Mouse (Mus musculus): ENCODE results near the gene Vmn2r84.
"Not testable (repeated sequence)": the region's sequence is repeated elsewhere in the genome, so short reads cannot be mapped to it uniquely, and the experiment has no call there.

Vmn2r84 gene

DNA sequence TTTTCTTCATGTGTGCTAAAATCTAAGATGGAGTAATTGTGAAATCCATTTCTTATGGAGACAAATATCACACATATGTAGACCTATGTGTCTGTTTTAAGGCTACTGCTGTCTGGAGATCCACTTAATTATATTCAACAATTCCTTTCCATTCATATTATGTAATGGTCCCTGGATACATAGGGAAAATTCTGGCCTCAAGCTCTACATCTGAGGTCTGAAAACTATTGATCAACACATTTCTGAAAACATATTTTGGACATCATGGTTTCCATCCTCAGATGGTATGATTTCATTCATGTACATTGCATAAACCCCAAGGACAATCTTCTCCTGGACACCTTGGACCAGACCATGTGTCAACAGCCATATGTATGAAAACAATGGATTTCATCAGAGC is at the start of gene Vmn2r84:
TSS of gene Vmn2r84 (minus strand) at position 101 of the 400 bp plus-strand sequence.
- no peak for DNase-seq (ENCODE audit: low read depth, low spot score)

DNA sequence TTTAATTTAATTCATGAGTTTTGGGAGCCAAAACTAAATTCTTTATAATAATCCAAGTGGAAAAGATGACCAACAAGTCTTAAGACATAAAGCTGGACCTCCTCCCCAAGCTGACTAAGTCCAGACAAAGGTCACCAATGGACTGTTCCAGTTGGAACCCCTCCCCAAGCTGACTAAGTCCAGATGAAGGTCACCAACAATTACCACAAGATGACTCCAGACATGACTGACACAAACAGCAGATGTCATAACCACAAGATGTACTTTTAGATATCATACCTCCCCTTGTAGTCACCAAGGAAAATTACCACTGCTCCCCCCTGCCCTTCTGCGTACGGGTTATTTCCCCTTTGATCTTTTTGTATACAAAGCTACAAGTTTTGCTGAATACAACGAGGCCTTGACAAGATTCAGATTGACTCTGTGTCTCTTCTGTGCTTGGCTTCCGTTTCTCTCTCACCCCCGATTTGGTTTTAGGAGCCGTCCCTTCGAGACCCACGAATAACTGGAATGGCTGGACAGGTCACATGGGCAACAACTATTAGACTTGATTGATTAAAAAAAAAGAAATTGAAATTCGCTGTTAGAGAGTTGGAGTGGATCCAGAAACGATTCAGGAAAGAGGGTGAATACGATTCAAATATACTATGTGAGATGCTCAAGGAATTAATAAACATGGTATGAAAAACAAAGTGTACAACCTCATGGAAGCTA is 40.2 kb upstream of the Vmn2r84 start:
- not testable (repeated sequence) for DNase-seq (ENCODE audit: low read depth, low spot score)

DNA sequence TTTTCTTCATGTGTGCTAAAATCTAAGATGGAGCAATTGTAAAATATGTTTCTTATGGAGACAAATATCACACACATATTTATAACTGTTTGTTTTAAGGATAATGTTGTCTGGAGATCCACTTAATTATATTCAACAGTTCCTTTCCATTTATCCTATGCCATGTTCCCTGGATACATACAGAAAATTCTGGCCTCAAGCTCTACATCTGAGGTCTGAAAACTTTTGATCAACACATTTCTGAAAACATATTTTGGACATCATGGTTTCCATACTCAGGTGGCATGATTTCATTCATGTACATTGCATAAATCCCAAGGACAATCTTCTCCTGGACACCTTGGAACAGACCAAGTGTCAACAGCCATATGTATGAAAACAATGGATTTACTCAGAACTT is 35.5 kb upstream of the Vmn2r84 start, which contains the start of gene Vmn2r85:
TSS of gene Vmn2r85 (minus strand) at position 101 of the 400 bp plus-strand sequence.
- DNase-seq (ENCODE audit: low read depth, low spot score): not testable (repeated sequence)

DNA sequence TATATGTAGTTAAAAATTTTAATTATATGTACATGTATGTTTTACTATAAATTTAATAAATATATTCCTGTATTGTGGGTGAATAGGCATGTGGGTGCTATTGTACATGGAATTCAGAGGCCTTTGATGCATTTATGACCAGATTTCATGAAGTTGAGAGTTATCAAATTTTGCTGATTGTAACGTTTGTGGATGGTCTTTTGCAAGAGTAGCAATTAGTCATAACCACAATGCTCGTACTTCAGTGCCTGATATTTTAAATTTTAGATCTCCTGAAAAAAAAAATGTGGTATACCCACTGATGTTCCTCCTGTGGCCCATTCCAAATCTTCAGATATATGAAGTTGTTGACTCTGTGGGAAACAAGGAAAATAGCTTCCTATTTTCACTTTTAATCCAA is 28.2 kb upstream of the Vmn2r84 start:
- DNase-seq (ENCODE audit: low read depth, low spot score): not testable (repeated sequence)

DNA sequence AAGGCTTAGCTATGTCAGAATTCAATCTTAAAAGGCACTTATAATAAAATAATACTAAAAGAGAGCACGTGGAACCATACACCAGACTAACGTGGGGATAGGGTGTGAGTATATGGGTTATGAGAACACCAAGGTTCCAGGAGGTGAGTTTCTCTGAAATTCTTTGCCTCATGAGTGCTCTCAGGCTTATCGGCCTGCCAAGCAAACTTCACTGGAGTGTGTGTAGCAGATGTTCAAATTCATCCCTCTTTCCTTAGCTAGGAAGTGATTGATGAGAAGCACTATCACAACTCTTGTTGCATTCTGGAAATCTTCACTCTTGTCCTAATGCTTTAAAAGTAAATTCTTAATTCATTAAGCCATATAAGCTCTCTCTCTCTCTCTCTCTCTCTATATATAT is 26.3 kb upstream of the Vmn2r84 start:
- DNase-seq (ENCODE audit: low read depth, low spot score): no peak

DNA sequence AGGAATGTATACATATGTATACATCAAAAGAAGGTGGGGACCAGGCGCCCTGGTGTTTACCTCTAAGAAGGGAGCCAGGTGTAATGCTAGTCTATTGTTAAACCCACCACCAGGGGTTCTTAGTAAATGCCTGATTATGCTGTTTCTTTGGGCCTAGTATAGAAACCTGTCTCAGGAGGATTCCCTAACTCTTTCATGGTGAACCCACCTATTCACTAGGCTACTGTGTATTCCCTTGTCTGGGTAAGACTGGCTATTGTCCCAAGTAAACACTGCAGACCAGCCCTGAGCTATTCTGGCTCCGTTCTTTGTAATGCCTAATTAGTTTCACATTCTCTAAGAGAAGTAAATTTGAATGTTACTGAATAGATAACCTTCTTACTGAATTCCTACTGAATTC is 25.8 kb upstream of the Vmn2r84 start:
- not testable (repeated sequence) for DNase-seq (ENCODE audit: low read depth, low spot score)

DNA sequence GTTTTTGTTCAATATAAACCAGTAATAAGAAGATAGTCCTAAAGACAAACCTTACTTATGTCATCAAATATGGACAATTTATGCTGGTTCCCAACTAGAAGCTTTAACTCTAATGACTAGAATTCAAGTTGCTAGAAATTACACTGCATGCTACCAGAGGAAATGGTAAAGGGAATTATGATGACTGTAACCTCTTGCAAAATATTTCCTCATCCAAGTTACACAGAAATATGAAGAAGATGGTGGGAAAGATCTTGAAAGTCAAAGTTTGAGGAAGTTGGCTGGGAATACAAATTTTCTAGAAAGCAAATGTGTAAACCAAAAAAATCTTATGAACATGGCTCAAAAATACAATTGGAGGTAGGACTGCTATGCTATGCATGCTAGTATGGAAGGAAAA is 22.2 kb upstream of the Vmn2r84 start:
- DNase-seq (ENCODE audit: low read depth, low spot score): not testable (repeated sequence)

DNA sequence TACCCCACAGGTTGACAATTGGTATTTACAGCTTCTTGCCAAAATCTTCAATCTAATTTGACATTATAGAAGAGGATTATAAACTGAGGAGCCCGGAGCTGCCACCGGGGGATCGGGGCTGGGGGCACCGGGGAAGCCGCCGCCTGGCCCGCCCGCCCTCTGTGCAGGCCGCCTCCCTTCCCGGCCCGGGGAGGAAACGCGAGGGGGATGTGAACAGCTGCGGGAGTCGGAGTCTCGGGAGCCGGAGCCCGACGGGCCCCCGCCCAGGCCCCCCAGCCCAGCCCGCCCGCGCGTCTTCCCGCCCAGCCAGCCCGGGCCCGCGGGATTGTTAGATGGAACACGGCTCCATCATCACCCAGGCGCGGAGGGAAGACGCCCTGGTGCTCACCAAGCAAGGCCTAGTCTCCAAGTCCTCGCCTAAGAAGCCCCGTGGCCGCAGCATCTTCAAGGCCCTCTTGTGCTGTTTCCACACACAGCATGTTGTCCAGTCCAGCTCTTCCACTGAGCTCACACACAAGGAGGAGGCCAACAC is 18.1 kb upstream of the Vmn2r84 start:
- not testable (repeated sequence) for DNase-seq (ENCODE audit: low read depth, low spot score)

DNA sequence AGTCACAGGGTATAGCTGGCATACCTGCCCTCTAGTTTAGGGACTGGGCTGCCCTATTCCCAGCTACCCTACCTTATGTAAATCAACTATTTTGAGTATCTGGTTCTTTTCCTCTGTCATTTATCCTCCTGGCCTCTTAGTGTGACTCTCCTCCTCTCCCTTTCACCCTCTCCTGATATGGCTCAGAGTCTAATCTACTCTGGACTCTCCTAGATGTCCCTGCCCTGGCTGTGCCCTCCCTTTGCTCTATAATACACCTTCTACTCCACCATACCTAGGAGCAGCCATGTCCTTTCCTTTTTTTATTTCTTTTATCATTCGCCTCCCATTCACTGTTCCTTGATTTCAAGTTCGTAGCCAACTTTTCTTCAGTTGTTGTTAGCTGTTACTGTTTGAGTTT is 19.0 kb downstream of the Vmn2r84 start:
- no peak for DNase-seq (ENCODE audit: low read depth, low spot score)

DNA sequence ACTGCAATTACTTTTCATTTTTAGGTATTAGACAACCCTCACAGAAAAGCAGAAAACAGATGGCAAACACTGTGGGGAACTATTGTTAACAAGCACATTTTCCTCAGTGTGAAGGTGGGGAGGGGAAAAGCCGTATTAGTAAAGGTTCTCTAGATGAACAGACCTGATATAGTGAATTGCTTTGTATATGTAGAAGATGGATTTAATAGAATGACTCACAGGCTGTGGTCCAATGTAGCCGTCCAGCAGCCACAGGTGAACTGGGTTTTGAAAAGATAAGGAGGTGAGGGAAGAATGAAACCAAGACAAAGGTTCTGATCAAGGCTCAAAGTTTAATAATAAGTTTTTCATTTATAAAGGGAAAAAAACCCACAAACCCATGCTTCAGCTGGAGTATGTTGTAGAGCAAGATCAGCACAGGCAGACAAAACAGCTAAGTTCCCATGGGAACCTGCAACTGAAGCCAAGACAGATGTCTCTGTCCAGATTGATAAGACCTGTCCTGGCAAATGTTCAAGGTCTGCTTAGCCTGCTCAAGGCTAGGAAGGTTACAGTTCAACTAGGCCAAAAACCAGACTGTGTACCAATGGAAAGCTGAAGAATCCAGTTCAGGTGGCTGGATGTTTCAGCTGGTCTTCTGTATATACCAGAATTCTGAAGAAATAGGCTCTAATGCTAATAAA is 21.5 kb downstream of the Vmn2r84 start:
- DNase-seq (ENCODE audit: low read depth, low spot score): no peak

DNA sequence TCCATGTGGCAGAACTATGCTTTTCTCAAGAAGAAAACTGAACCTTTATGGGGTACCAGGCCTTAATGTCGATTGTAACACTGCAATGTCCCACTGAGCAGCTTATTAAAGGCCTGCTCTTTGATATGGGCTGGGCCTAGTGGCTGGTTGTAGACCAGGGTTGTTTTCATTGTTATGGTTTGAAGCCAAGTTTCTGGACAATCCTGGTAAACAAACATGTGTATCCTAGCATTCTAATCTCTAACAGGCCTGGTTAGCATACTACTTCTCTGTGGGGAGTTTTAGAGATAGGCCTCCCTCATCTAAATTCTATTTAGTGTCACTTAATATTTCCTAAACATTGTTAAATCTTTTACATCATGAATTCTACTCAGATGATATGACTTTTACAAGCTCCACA is 22.5 kb downstream of the Vmn2r84 start:
- no peak for DNase-seq (ENCODE audit: low read depth, low spot score)

DNA sequence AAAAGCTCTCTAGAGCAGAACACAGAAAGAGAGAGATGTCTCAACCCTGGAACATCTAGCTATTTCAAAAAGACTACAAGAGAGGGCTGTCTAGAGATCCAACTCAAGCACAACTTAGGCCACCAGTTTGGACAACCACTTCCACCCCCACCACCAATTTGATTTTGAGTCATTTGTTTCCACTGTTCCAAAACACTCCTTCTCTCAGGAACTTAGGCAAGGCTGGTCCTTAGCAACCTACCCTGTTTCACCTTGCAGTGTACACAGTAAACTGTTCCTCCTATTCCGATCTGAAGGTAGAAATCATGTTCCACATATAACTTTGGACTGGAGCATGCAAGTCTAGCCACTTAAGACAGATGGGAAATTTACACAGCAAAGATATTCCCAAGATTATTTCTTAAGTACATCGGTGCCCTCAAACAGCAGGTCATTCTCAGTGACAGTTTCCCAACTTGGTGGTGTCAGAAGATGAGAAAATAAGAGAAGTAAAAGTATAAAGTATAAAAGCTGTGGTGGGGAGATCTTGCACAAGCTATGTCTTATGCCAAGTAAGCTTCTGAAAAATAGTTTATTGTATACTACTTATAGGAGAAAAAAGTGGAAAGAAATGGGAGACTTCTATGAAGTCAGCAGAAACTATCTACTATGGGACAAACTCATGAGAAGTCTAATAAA is 24.0 kb downstream of the Vmn2r84 start:
- DNase-seq (ENCODE audit: low read depth, low spot score): no peak

DNA sequence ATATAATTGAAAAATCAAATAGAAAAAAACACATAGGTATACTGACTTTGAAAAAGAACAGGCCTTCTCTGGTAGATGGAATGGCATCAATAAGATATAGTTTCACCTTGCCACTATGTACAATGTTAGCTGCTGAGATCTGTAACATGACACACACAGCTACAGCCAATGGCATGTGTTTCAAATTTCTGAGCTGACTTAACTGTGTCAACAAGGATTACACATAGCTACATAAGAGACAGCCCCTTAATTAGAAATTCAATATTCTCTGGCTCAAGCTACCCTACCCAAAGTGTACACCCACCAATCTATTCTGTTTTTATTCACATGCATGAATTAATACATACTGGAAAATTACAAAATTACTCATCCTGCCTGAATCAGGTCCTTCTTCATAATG is 25.7 kb downstream of the Vmn2r84 start:
- no peak for DNase-seq (ENCODE audit: low read depth, low spot score)

DNA sequence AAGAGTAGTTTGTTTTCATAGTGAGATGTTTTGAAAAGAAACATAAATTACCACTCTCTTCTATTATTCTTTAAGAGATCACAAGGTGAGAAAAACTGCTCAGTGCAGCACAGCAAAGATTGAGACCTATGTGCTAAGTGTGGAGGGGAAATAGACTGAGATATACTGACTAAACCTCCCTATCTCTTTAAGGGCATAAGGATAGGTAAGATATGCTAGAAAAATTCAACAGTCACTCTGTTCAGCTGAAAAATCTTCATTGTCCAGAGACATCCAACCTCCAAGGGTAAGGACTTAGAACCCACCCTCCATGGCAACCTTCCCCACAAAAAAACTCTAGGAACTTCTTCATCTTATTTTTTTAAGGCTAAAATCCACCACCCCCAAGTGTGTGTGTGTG is 29.4 kb downstream of the Vmn2r84 start:
- DNase-seq (ENCODE audit: low read depth, low spot score): no peak

DNA sequence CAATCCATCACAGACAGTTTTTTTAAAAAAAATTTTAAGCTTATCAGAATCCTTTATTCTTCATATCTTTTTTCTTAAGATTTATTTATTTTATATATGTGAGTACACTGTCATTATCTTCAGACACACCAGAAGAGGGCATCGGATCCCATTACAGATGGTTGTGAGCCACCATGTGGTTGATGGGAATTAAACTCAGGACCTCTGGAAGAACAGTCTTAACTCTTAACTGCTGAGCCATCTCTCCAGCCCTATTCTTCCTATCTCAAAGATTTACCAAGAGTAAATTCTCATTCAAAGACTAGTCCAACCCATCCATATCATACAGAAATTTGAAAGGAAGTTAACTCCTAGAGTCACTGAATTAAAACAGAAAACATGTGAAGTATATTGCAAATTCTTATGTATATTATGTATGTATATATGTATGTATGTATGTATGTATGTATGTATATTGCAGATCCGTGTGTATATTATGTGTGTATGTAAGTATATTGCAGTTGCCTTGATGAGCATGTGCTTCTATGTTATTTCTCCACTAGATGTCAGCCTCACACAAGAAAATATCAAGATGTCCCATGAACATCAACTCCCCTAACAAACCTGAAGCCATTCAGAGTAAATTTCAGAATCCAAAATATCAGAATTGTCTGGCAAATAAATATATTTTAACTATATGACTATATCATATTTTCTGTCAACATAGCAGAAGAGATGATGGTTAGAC is 30.5 kb downstream of the Vmn2r84 start:
- DNase-seq (ENCODE audit: low read depth, low spot score): peak; percentile 14

DNA sequence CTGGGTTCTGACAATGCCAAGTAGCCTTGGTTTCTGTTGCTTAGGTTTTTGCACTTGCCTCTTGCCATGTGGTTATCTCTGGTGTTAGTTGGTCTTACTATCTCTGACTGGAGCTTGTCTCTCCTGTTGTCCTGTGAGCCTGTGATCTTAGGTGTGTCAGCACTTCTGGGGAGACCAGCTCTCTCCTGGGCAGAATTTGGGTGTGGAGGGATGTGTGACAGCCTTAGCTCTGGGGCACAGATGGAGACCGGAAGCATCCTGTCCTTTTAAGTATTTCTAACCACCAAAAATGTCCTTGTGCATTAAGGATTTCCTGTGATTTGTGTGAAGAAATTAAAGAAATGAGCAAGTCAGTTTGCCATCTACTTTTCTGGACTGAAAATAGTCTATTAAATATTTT is 50.1 kb downstream of the Vmn2r84 start:
- DNase-seq (ENCODE audit: low read depth, low spot score): no peak

DNA sequence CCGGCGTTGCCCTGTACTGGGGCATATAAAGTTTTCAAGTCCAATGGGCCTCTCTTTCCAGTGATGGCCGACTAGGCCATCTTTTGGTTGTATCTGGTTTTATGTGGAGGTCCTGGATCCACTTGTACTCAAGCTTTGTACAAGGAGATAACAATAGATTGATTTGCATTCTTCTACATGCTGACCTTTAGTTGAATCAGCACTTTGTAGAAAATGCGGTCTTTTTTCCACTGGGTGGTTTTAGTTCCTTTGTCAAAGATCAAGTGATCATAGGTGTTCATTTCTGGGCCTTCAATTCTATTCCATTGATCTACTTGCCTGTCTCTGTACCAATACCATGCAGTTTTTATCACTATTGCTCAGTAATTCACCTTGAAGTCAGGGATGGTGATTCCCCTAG is 54.1 kb downstream of the Vmn2r84 start:
- not testable (repeated sequence) for DNase-seq (ENCODE audit: low read depth, low spot score)

DNA sequence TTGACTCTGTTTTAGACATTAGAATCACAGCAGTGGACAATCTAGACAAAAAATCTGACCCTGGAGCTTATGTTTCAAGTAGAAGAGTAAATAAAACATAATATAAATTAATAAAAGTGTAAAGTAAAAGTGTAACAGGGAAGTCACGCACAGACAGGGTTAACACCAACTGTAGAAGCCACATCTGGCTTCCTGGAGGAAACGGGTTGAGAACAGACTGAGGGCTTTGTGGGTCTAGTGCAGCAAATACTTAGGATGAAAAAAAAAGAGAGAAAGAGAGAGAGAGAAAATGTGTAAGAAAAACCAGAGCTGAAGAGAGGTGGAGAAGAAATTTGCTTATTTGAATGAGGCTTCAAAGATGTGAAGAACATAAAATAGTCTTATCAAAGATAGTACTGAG is 56.6 kb downstream of the Vmn2r84 start:
- no peak for DNase-seq (ENCODE audit: low read depth, low spot score)

DNA sequence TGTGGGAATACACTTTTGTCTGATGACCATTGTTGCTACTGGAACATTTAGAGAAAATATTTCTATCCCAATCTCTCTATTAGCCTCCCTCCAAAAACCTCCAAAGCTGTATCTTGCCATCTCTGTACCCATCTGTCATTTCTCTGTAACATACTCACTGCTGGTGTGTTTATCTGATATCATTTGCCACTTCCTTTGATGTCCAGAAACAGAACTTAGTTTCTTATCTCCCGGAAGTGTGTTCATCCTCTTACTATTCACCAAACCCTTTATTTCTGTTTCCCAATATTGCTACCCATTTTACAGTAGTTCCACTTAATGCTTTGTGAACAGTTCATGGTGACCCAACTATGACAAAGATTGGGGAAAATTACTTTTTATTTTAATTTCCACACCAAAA is 57.7 kb downstream of the Vmn2r84 start:
- DNase-seq (ENCODE audit: low read depth, low spot score): no peak

DNA sequence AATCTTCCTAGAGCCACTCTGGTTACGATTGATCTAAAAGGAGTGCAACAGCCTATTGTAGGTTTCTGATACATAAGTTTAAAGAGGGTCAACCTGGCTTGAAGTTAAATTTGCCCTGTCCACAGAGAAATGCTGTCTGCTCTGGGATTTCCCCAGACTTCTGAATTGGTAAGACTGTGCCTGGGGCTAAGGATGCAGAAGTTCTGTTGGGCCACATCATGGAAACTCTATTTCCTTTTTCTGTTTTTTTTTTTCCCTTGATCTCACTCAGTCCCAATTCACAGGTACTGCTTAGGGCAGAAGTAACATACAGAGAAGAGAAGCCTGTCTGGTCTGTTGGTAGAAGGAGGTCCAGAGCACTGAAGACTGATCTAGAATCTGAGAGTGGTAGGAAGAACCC is 63.4 kb downstream of the Vmn2r84 start:
- no peak for DNase-seq (ENCODE audit: low read depth, low spot score)
